Mouse (Mus musculus): ENCODE measurements at regions not wholly inside any gene's neighbourhood (a gene's known extent, or its start where the extent isn't known, plus 50 kb on each side); places are given as distances from the start of the nearest gene placed in this dataset.
A peak's percentile ranks its signal among the peaks of the same experiment; 100 is the strongest.

GRCm38 (mm10) chr11:20916961-20917360 lies 86.1 kb upstream of the Lgalsl start:
- no peak for DNase-seq

GRCm38 (mm10) chr11:20917483-20917882 lies 86.6 kb upstream of the Lgalsl start:
- DNase-seq: no peak
- intact Hi-C loops (cut with DNase I): loop anchor here (5.0 kb wide), 2 partner anchors 100 to 535 kb away; no protein-coding TSS in a partner anchor

More at GRCm38 (mm10) chr11:20916961-20917360, 86.1 kb upstream of the Lgalsl start:
- intact Hi-C loops (cut with DNase I): loop anchor here (1.0 to 5.0 kb wide), 3 partner anchors 100 to 535 kb away; no protein-coding TSS in a partner anchor

DNA sequence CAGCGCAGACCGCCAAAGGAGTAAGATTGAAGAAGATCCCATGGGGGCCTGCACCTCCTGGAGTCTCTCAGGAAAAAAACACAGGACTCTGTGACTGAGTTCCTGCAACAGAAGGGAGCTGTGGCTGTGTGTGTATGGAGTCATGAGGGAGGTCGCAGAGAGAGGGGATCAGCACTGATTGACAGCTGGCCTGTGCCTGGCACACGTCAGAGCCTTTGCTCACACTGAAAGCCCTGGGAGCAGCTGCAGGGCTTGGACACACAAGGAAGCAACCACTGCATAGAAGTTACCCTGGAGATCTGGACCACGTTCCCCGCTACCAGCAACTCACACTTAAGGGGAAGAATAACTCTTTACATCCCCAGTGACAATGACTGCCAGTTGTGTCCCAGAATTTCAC lies 92.3 kb upstream of the Lgalsl start:
- DNase-seq: no peak
- intact Hi-C loops (cut with DNase I): no loop called here

- intact Hi-C loops (cut with DNase I): no loop called here
- no peak for DNase-seq
These were observed 98.6 kb upstream of the Lgalsl start for GRCm38 (mm10) chr11:20929426-20929825.

GRCm38 (mm10) chr11:20930045-20930444 lies 99.2 kb upstream of the Lgalsl start:
- intact Hi-C loops (cut with DNase I): no loop called here
- no peak for DNase-seq

DNA sequence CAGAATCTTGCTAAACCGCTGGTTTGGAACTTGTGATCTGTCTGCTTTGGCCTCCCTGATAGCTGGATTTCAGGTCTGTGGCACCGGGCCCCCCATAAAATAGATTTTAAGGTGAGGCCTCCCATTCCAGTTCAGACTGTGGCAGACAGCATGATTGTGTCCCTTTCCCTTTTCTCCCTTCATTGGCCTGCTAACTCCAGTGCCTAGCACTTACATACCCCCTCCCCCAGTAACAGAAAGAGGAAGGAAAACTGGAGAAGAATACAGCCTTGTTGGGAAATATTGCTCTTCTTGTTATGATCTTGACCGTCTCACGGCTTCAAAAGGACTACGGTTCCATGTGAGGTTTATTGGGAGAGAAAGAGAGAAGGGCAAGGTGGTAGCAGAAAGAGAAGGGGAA lies 99.7 kb upstream of the Lgalsl start:
- DNase-seq: no peak
- intact Hi-C loops (cut with DNase I): no loop called here

- intact Hi-C loops (cut with DNase I): no loop called here
- DNase-seq: no peak
These were observed 103.6 kb upstream of the Lgalsl start for GRCm38 (mm10) chr11:20934191-20935062.

DNA sequence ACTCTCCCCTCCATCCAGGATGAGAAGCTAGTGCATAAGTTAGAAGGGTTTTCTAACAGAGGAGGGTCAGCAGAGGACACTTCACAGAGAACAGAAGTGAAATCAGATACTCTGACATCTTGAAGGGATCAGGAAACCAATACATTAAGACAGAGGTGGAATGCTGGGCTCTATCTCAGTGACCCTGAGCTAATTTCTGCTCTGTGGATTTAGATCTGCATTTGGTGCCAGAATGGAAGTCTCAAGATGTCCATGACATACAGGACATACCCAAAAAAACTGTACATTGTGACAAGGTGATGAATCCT lies 104.2 kb upstream of the Lgalsl start:
- intact Hi-C loops (cut with DNase I): no loop called here
- DNase-seq: no peak

DNA sequence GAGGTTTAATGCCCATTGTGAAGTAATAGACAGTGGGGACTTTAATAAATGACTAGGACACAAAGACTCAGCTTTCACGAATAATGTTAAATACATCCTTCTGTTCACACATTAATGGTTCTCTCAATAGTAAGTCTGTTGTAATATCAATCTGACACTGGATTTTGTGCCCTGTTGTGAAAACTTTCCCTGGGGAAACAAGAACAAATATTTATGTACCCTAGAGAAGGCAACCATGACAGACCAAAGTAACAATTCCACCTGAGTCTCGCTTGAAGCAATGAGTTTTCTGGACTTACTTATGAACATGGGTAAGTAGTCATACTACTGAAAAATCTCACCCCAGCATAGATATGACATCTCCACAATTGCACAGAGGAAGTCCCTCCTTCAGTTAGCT lies 105.1 kb upstream of the Lgalsl start:
- DNase-seq: no peak
- intact Hi-C loops (cut with DNase I): no loop called here

GRCm38 (mm10) chr11:20936996-20937395 lies 106.1 kb upstream of the Lgalsl start:
- intact Hi-C loops (cut with DNase I): no loop called here
- DNase-seq: no peak

DNA sequence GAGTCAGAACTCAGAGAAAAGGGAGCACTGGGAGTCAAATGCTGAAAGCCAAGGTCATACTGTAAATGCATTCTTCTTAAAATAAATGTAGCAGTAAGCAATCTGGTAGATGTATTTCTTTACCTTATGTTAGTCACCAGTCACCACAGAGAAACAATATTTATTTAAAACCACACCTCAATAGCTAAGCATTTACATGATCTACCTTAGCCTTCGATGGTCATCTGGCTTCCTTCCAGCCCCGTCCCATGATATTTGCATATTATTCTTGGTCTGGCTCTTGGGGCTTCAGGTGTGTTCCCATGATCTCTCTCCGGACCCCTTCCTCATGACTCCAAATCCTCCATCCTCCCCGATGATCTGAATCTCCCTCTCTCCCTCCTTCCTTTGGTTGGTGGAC lies 107.1 kb upstream of the Lgalsl start:
- intact Hi-C loops (cut with DNase I): no loop called here
- no peak for DNase-seq

GRCm38 (mm10) chr11:20939644-20940043 lies 108.8 kb upstream of the Lgalsl start:
- DNase-seq: no peak
- intact Hi-C loops (cut with DNase I): no loop called here

DNA sequence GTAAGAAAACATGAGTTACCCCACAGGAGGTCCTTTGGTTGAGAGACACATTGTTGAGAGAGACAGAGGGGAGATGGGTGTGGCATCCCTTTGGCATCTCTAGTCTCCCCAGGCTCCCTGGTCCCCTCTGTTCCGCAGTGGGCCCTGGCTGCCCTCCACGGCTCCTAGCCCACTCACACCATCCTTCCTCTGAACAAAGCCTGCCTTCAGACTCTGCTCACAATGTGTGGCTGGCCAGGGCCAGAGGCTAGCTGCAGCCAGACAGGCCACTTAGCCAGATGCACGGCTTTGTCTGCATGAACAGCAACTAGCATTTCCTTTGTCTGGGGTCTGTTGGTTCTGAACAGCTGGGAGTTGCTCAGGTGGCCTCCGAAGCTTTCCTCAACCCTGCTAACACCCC lies 110.7 kb upstream of the Lgalsl start:
- intact Hi-C loops (cut with DNase I): no loop called here
- peak; percentile 49 to 60 for DNase-seq

GRCm38 (mm10) chr11:20955561-20955960 lies 124.7 kb upstream of the Lgalsl start:
- intact Hi-C loops (cut with DNase I): loop anchor here (5.0 kb wide), 1 partner anchor 77 kb away; no protein-coding TSS in a partner anchor
- DNase-seq: no peak

- DNase-seq: no peak
- intact Hi-C loops (cut with DNase I): loop anchor here (5.0 kb wide), 1 partner anchor 75 kb away; no protein-coding TSS in a partner anchor
These were observed 126.9 kb upstream of the Lgalsl start for GRCm38 (mm10) chr11:20957766-20958165.

GRCm38 (mm10) chr11:20958233-20958632 lies 127.4 kb upstream of the Lgalsl start:
- no peak for DNase-seq
- intact Hi-C loops (cut with DNase I): loop anchor here (5.0 kb wide), 1 partner anchor 74 kb away; no protein-coding TSS in a partner anchor

GRCm38 (mm10) chr11:20960066-20960465 lies 129.2 kb upstream of the Lgalsl start:
- intact Hi-C loops (cut with DNase I): no loop called here
- DNase-seq: no peak

- DNase-seq: no peak
- intact Hi-C loops (cut with DNase I): no loop called here
These were observed 129.9 kb upstream of the Lgalsl start for GRCm38 (mm10) chr11:20960750-20961149.

GRCm38 (mm10) chr11:20961626-20962025 lies 129.5 kb upstream of the Peli1 start:
- intact Hi-C loops (cut with DNase I): no loop called here
- DNase-seq: no peak

GRCm38 (mm10) chr11:20965575-20966239 lies 125.4 kb upstream of the Peli1 start:
- intact Hi-C loops (cut with DNase I): no loop called here
- DNase-seq: no peak

GRCm38 (mm10) chr11:20967321-20967984 lies 123.6 kb upstream of the Peli1 start:
- intact Hi-C loops (cut with DNase I): no loop called here
- DNase-seq: no peak

Measured in heart, postnatal 14 days (tissue).